Mouse (Mus musculus) embryonic facial prominence, embryonic 14.5 days (tissue): Measurements from ENCODE around the gene Hoxc12. TPM values are rescaled to one million over a fixed set of nuclear protein-coding genes. Genes with fewer than 3 reads are reported as not detected.

Experiments used
- microRNA-seq: library from miRNA; unstranded; fragments of <30 nt; microRNA quantifications from one replicate; pipeline ENCODE4, GENCODE M21; 2016; ENCODE audit warnings: borderline number of aligned reads
- polyA plus RNA-seq: library from polyadenylated mRNA; unstranded; fragments of >200 nt; fragmentation: Nextera tagmentation; extraction: Ambion mirVana; gene quantifications from 2 replicates; pipeline ENCODE4 v1.2.1, GENCODE M21; 2014

Hoxc12 gene
- polyA plus RNA-seq, 1 experiment from 2014 or later = not detected

Small RNAs within 50 kb of the gene (microRNA-seq; reads per million reads assigned to microRNA genes)
- 2.7 reads per million, percentile 13 among the genes with 10 or more reads in this experiment for gene Mir196a-2

Other genes starting within 250 kb of the Hoxc12 start
- 51.1 and 51.9 TPM in 2 replicates for gene Calcoco1, start 214.6 kb upstream of the Hoxc12 start, polyA plus RNA-seq
- 0.89 and 1.1 TPM in 2 replicates for gene Hoxc13, start 15.7 kb upstream of the Hoxc12 start, polyA plus RNA-seq
- not detected in 2 replicates for gene Hoxc11, start 17.7 kb downstream of the Hoxc12 start, polyA plus RNA-seq
- not detected in 2 replicates for gene Hoxc10, start 30.0 kb downstream of the Hoxc12 start, polyA plus RNA-seq
- 0.96 and 2.8 TPM in 2 replicates for gene Hoxc5, start 30.7 kb downstream of the Hoxc12 start, polyA plus RNA-seq
- gene Hoxc9, start 39.7 kb downstream of the Hoxc12 start, polyA plus RNA-seq = not detected in 2 replicates
- 0.14 TPM in 1 of 2 replicates, not detected in the other for gene Hoxc8, start 53.9 kb downstream of the Hoxc12 start, polyA plus RNA-seq
- 0.25 and 0.93 TPM in 2 replicates for gene Hoxc6, start 61.5 kb downstream of the Hoxc12 start, polyA plus RNA-seq
- gene Hoxc4, start 82.2 kb downstream of the Hoxc12 start, polyA plus RNA-seq = 2.5 and 4.0 TPM in 2 replicates
- 14.9 and 18.4 TPM in 2 replicates for gene Smug1, start 230.3 kb downstream of the Hoxc12 start, polyA plus RNA-seq